Mouse (Mus musculus) layer of hippocampus, postnatal 10 days (tissue): ENCODE measurements at regions not wholly inside any gene's neighbourhood (a gene's known extent, or its start where the extent isn't known, plus 50 kb on each side); places are given as distances from the start of the nearest gene placed in this dataset.
A peak's percentile ranks its signal among the peaks of the same experiment; 100 is the strongest.
"Not testable (repeated sequence)": the region's sequence is repeated elsewhere in the genome, so short reads cannot be mapped to it uniquely, and the experiment has no call there.

Source experiments
- DNase-seq, 2 experiments: peaks; one replicate each; pipeline ENCODE4 v3.0.0; 2021; ENCODE audit warnings: low spot score in 2 of 2

DNA sequence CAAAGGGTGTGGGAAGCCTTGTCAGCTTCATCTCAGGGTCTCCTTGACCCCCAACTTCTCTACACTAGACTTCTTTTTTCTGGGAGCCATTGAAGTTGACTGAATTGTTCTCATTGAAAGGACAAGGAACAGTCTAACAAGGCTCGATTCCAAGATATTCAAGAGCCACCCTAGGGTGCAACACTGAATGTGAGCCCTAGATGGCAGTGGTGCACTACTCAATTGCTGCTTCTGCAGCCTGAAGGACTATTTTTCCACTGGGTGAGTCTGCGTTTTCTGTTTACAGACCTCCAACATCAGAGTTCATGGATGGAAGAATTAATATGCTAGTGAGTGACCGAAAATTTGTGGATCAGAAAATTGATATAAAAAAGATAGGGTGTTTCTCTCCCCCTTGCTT lies 161.5 kb downstream of the Hpcal1 start:
- DNase-seq, result peak; percentile 82 to 83

DNA sequence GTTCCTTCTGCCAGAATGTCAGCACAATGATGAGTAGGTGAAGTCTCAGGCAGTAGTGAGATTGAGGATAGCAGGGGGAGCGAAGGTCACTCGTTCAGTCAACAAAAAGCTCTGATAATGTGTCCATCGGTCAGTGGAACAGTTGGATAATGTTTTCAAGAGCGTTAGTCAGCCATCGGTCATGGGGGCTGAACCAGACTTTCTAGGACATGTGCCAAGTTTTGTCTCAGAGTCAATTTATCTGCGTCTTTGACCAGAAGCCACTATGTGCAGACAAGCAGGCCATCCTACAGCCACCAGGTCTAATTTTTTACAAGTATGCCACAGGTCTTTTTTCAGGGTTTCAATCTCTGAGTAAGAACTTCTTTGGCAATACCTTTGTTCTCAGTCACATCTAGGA lies 181.8 kb downstream of the Hpcal1 start:
- DNase-seq, result not testable (repeated sequence)

- DNase-seq, result peak; percentile 84 to 85
Measured at GRCm38 (mm10) chr12:17881371-17882116, 190.9 kb downstream of the Hpcal1 start.

GRCm38 (mm10) chr12:17882117-17883116 lies 191.8 kb downstream of the Hpcal1 start:
- peak; percentile 30 for DNase-seq

- DNase-seq, result not testable (repeated sequence)
Measured at GRCm38 (mm10) chr12:17891663-17892310, 201.1 kb downstream of the Hpcal1 start.

DNA sequence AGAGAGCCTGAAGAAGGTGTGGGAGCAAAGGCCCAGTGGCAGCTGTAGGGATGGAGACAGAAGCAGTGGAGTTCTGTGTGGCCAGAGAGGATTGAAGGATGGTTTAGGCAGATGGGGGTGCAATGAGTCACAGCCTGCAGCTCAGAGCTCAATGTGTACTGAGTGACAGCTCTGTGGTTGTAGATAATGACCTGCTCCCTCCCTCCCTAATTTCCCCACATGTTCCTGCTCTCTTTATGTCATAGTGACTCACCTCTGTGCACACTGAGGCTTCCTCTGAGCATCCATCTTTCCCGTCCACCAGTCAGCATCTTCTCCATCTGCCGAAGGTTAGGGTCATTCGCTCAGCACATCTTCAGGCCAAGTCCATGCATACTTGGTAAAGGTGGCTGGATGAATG lies 222.4 kb downstream of the Hpcal1 start:
- not testable (repeated sequence) for DNase-seq
